Comparison of ENCODE assay signal across 8 mouse cellular contexts in genomic region chr1:151500531-151501361, GRCm38 (mm10). TPM values are rescaled to one million over a fixed set of nuclear protein-coding genes. Genes with fewer than 3 reads are reported as not detected.
DNase-seq lines count a peak whose midpoint lies in the region; ATAC-seq lines count a peak whose summit lies in the region.

Rnf2 (minus strand) TSS chr1:151500955.

- peak within 1 kb of the TSS; percentile 94 for H3K9ac ChIP-seq in hindbrain, embryonic 13.5 days

- peak within 1 kb of the TSS; percentile 94 for H3K4me3 ChIP-seq in hindbrain, embryonic 13.5 days

- peak; percentile 98 for ATAC-seq in hindbrain, embryonic 13.5 days (ENCODE audit: low FRiP score)

- peaks cover 2% of the 10 kb centered on the region; the same call in 1 of the 2 replicates for H3K27me3 ChIP-seq in hindbrain, embryonic 13.5 days

- peak within 1 kb of the TSS; percentile 60 for H3K4me2 ChIP-seq in hindbrain, embryonic 13.5 days

- H3K27ac ChIP-seq in hindbrain, embryonic 13.5 days: peak within 1 kb of the TSS; percentile 97

- no peaks in the 10 kb centered on the region for H3K9me3 ChIP-seq in hindbrain, embryonic 13.5 days

- WGBS in hindbrain, embryonic 13.5 days: under 1% methylated on average over 56 of the region's 90 CpGs

- H3K36me3 ChIP-seq in hindbrain, embryonic 13.5 days: no peaks in the 10 kb centered on the region

- peak; percentile 97 for DNase-seq in NIH3T3 (ENCODE audit: low read depth)
- DNase-seq in cerebellum, postnatal 10 days: peak; percentile 95 to 98
- DNase-seq in frontal cortex, postnatal 14 days (ENCODE audit: low spot score in 2 of 2): peak; percentile 72 to 79
- DNase-seq in layer of hippocampus, postnatal 25 days (ENCODE audit: extremely low spot score in 1 of 2, low spot score in 1 of 2): peak; percentile 72 to 84
- DNase-seq in lung, postnatal 25 days (ENCODE audit: low spot score): peak; percentile 92
- peak; percentile 95 for DNase-seq in retina, embryonic 14.5 days (ENCODE audit: low spot score)
- DNase-seq in thymus, postnatal 4 days: peak; percentile 98

- H3K4me1 ChIP-seq in hindbrain, embryonic 13.5 days (replicated peaks): peaks cover 20% of the 10 kb centered on the region

RNA-seq across cellular contexts. Expression of gene Rnf2, which starts in this region (rescaled TPM):
- 120 and 123 TPM in 2 replicates for polyA plus RNA-seq in hindbrain, embryonic 13.5 days (2015; fragmentation: Nextera tagmentation; extraction: Ambion mirVana)
- 10 to 100 TPM; 39.1 to 44.7 TPM for total RNA-seq in layer of hippocampus, postnatal 25 days (2021)

Comparison
In these comparisons a context has a peak if more than half of its experiments do, and no peak if none do; other contexts are left out.
1. Peak in every context shown above with its lines: DNase-seq, ATAC-seq, H3K4me3 ChIP-seq and H3K27ac ChIP-seq.